Mouse (Mus musculus) thymus, adult 2 months (tissue): ENCODE data around the gene Rad54l.

ENCODE experiments used
- CTCF ChIP-seq: fragments of 200-500 bp; IDR thresholded peaks from 2 replicates; pipeline ENCODE4 v1.5.1; 2012; ENCODE audit warnings: mild to moderate bottlenecking, control low read depth, low read length, moderate library complexity, borderline replicate concordance; ENCODE audit not compliant: control insufficient read depth, poor library complexity, insufficient read depth; ENCODE audit errors: extremely low read depth
- POLR2A ChIP-seq: fragments of 200-500 bp; IDR thresholded peaks from 2 replicates; pipeline ENCODE4 v1.6.1; 2012; ENCODE audit warnings: mild to moderate bottlenecking, low read length, control low read depth, moderate library complexity; ENCODE audit not compliant: control insufficient read depth, poor library complexity, insufficient read depth; ENCODE audit errors: extremely low read depth

DNA sequence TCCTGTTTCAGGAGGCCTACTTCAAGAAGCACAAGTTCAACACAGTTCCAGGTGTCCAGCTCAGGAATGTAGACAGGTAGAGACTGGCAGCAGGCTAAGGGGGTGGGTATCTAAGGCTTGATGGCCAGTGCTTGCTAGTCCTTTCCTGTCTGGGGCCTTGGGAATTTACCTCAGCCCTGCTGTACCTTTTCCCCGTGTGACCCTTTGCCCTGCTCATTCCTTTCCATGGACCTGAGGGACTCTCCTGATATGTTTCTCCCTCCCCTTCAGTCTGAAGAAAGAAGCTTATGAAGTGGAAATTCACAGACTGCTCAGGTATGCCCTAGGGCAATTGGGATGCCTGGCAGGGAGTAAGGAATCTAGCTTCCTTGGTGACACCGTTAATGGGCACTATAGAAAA lies 34.4 kb upstream of the Rad54l start:
- no peak for TF ChIP-seq CTCF
- TF ChIP-seq POLR2A, result no peak
